Mouse (Mus musculus): Measurements from ENCODE around the gene Slc38a1.
"Not testable (repeated sequence)": the region's sequence is repeated elsewhere in the genome, so short reads cannot be mapped to it uniquely, and the experiment has no call there.

The Slc38a1 gene

GRCm38 (mm10) chr15:96657576-96658274 lies 15.0 kb upstream of the Slc38a1 start:
- no peak for DNase-seq

GRCm38 (mm10) chr15:96655514-96655913 lies 12.8 kb upstream of the Slc38a1 start:
- no peak for DNase-seq

DNA sequence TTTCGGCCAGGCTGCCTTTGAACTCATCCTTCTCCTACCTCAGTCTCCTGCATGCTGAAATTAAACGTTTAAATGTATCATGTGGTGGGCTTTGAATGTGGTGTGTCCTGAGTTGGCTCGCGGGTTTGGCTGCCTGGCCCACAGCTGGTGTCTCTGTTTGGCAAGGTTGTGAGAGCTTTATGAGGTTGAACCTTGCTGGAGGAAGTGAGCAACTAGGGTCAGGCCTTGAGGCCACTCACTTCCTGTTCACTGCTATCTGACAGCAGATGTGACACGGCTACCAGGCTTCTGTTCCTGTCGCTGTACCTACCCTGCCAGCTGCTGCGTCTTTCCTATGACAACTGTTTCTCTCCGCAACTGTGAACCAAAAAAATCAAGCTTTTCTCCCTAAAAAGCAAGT lies 12.0 kb upstream of the Slc38a1 start:
- DNase-seq = no peak

GRCm38 (mm10) chr15:96653011-96653410 lies 10.3 kb upstream of the Slc38a1 start:
- DNase-seq = no peak

GRCm38 (mm10) chr15:96652531-96652930 lies 9.8 kb upstream of the Slc38a1 start:
- peak; percentile 36 to 61 for DNase-seq

DNA sequence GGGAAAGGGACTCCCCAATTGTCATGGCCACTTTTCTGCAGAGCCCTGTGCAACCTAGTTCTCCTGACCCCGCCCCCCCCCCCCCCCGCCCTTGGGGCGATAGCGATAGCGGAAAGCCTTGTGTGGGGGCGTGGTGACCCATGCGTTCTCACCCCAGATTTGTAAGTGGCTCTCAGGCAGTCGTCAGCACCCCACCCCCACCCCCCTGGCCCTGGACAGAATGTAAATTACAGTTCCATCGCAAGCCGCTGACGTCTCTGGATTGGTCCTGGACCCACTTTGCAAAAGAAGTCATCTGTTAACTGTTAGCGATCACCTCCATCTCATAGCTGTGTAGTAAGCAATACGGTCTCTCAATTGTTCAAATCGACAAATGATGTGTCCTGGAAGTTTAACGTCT lies 4.7 kb upstream of the Slc38a1 start:
- DNase-seq = no peak

- DNase-seq = peak; percentile 61 to 62
Measured at GRCm38 (mm10) chr15:96641821-96642435, 785 bp downstream of the Slc38a1 start.

GRCm38 (mm10) chr15:96641111-96641820 lies 1.4 kb downstream of the Slc38a1 start:
- DNase-seq = peak; percentile 84 to 86

GRCm38 (mm10) chr15:96640291-96640985 lies 2.3 kb downstream of the Slc38a1 start:
- peak; percentile 44 to 47 for DNase-seq

GRCm38 (mm10) chr15:96639630-96640029 lies 3.1 kb downstream of the Slc38a1 start:
- peak; percentile 38 to 41 for DNase-seq

DNA sequence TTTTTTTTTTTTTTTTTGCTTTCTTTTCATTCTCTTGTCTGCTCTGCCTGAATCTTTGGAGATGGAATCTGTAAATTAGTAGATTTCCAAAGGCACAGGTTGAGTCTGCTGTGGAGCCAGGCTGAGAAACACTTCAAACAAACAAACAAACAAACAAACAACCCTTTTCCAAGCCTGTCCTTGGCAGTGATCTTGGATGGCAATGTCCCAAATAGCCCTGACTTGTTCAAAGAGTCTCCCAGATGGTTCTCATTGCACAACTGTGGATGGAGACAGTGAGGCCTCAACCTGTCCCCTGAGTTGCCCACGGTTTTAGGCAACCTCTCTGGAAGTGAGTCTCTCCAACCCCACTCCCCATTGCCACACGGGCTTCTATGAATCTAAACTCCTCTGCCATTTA lies 4.1 kb downstream of the Slc38a1 start:
- DNase-seq = peak; percentile 29 to 49

DNA sequence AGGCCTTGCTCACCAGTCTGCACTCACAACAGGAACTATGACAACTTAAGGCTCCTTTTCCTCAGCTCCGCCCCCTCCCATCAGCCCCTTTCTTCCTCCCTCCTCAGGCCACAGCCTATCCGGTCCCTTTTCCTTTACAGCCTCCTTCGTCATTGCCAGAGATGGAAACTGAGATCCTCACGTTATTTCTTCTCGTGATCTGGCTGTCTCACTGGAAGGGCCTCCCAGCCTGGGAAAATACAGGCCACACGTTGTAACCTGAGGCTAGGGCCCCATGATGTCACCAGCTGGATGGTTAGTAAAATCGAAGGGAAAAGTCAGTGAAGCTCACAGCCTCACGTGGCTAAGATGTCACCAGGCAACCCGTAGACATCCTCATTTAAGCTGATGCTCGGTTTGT lies 4.5 kb downstream of the Slc38a1 start:
- no peak for DNase-seq

DNA sequence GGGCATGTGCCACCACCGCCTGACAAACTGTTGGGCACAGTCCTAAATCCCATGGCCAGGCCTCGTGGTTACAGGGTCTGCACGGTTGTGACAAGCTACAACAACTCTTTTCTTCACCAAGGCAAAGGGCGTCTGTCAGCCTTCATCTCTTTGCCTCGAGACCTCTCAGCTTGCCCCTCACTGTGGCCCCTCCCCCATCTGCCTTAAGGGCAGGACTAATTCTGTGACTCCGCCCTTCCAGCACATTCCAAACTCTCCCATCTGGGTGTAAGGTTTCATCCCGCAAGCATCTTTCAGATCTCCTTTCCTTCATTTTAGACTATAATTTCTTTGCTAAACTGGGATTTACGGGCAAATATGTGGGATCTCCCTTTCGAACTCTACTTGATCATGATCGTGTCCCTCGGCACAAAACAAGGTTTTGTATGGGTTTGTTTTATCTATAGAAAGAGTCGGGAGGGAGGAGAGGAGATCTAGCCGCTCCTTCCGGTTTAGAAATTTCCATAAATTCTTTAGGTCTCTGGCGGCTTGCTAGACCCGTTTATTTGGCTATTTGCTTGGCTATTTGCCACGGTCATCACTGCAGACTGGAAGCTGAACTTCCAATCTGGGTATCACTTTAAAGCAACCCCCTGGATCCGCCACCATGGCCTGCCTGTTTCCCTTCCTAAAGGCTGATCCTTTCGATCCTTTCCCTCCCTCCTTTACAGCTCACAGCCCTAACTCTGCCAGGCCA lies 7.9 kb downstream of the Slc38a1 start:
- peak in 1 of 2 experiments; percentile 22 for DNase-seq

- no peak for DNase-seq
Measured at GRCm38 (mm10) chr15:96632201-96632600, 10.5 kb downstream of the Slc38a1 start.

DNA sequence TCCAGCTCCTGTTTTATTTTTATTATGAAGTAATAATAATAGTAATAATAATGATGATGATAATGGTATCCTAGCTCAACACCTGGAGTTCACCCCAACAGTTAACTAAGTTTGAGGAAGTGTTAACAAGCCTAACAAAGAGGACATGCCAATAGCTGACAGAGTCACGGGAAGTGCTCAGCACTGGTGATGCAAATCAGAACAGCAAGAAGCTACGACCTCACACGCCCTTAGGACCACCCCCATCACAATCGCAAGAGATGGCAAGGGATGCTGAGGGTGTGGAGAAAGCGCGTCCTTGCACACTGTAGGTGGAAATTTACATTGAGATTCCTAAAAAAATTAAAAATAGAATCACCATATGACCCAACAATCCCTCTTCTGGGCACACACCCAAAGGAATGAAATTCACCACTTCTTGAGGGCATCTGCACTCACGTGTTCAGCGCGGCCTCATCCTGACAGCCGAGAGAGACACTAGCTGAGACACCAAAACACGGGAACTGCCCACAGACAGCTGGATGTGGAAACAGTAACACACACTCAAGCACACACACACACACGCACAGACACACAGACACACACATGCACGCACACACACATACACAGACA lies 11.5 kb downstream of the Slc38a1 start:
- DNase-seq = no peak

DNA sequence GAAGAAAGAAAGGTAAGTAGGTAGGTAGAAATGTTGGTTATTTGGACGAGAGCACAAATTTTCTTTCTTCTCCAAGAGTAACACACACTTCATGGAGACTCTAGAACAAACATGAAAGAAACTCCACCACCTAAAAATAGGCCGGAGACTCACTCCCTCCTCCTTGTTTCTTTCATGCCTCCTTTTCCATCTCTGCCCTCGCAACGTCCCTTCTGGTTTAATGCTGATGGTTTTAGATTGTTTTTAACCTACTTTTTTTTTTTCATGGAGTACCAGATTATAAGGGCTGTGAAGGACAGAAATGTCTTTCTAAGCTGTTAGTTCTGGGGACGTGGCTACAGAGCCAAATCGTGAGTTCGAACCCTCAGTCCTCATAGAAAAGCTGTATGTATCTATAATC lies 14.5 kb downstream of the Slc38a1 start:
- DNase-seq = no peak

- no peak for DNase-seq
Measured at GRCm38 (mm10) chr15:96626871-96627270, 15.8 kb downstream of the Slc38a1 start.

- DNase-seq = not testable (repeated sequence)
Measured at GRCm38 (mm10) chr15:96625012-96625411, 17.7 kb downstream of the Slc38a1 start.

GRCm38 (mm10) chr15:96622376-96622775 lies 20.3 kb downstream of the Slc38a1 start:
- DNase-seq = no peak

DNA sequence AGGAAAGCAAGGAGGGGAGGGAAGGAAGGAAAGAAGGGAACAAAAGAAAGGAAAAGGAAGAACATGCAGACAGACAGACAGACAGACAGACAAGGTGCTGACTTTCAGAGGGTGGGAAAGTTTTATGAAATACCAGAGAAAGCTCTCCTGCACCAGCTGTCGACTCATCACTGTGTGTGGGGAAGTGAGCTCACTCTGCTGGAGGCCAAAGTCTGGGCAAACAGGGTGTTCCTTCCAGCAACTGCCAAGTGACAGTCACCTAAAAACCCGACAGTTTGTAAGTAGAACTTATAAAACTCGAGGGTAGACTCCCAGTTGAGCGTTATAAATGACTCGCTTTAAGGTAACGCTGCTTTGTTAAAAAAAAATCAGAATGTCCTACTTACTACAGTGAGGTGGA lies 21.0 kb downstream of the Slc38a1 start:
- no peak for DNase-seq

- no peak for DNase-seq
Measured at GRCm38 (mm10) chr15:96617555-96617954, 25.2 kb downstream of the Slc38a1 start.

DNA sequence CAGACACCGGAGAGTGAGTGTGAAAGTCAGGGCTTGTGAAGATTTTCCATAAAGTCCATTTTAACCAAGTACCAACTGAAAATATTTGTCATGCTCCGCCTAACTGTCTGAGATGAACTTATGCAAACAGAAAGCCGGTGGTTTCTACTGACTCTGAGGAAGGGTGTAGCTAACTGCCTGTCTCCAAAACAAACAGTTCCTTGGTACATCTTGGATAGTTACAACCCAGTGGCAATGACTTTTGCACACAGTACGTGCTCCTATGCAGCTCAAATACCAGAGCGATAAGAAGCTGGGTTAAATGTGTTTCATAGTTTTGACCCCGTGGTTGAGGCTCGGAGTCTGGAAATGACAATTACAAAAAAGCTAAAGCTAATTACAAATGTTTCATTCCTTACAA lies 34.0 kb downstream of the Slc38a1 start:
- DNase-seq = no peak

Data from cerebellum, postnatal 25 days (tissue).